Mouse (Mus musculus) megakaryocyte progenitor cell, adult 5-6 weeks (primary cell): ENCODE data around the gene Bnip2. TPM values are rescaled to one million over a fixed set of nuclear protein-coding genes. Genes with fewer than 3 reads are reported as not detected.
A peak's percentile ranks its signal among the peaks of the same experiment; 100 is the strongest.

Source experiments
- ATAC-seq: replicated peaks from 2 replicates; pipeline ENCODE4 v1.8.0; 2016; ENCODE audit warnings: mild to moderate bottlenecking, moderate TSS enrichment, inconsistent platforms; ENCODE audit not compliant: poor library complexity
- total RNA-seq, 2 experiments: library from RNA; stranded (forward) in 1 of 2; stranded (reverse) in 1 of 2; fragments of 157-497, 149-512 nt in 1 of 2; fragments of 200-1000 nt in 1 of 2; gene quantifications; 2 replicates each; pipeline versions ENCODE4 v1.2.3 to v1.2.4; 2015 to 2017

Gene Bnip2
- total RNA-seq, 2 experiments from 2014 or later, result 95.9 to 153 TPM

- no peak for ATAC-seq
These were observed 58.6 kb downstream of the Bnip2 start for GRCm38 (mm10) chr9:70047839-70048238.

- ATAC-seq, result no peak
These were observed 59.0 kb downstream of the Bnip2 start for GRCm38 (mm10) chr9:70048280-70048679.

DNA sequence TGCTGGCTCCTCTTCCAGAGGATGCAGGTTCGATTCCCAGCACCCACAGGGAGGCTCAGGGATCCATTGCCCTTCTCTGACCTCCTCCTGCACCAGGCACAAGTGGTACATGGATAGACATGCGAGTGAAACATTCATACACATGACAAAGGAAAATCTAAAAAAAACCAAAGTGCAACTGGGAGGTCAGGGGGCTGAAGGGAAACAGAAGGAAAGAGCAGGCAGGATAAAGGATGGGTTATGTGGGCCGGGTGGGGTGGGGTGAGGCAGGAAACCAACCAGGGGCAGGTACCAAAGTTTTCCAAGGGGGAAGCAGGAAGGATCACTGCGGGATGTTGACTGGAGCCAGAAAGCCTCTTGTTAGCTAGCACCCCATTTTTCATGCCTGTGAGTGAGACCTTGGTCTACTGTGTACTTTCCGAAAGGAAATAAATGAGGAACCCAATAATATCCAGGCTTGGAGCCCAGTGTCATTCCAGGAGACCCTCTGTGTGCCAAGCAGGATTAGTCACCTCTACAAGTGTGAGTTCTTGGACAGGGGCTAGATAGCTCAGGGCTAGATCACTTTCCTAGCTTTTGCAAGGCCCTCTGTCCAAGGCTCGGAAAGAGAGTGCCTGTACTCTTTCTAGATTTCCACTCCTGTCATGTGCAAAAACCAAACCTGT is 59.6 kb downstream of the Bnip2 start:
- ATAC-seq, result no peak

GRCm38 (mm10) chr9:70049416-70049783 is 60.1 kb downstream of the Bnip2 start:
- no peak for ATAC-seq

- peak; percentile 30; the same call in 1 of the 2 replicates for ATAC-seq
These were observed 60.6 kb downstream of the Bnip2 start for GRCm38 (mm10) chr9:70049839-70050238.

DNA sequence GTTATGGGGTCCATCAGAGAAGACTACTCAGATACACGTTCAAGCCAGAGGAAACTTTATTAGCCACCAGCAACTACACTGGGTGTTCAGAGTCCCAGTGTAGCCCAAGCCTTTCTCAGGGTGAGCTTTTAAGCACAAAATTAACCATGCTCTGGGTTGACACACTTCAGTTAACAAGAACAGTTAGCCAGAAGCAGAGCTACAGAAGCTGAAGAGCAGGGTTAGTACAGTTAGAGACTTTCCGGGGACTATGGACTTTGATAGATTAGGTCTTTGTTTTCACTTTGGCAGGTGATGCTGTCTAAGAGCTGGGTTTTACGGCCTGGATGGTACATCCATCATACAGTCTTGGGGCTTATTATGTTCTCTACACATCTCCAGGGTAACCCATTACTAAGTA is 63.5 kb downstream of the Bnip2 start:
- no peak for ATAC-seq

DNA sequence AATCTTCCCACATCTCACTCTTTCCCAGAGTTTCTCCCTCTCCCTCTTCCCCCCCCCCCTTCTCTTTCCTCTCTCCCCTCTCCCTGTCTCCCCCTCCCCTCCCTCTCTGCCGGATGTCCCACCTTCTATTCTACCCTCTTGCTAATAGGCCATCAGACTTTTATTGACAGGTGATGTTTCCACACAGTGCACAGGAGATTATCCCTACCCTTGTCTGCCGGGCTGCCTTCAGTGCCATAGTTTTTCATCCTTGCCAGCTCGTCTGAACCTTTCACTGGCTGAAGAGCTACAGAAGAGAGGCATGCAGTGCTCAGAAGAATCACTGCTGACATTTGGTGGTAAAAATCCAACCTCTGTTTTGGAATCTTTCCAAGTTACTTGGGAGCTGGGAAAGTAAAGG is 64.1 kb downstream of the Bnip2 start:
- ATAC-seq, result no peak

Other genes with a start within 250 kb of the Bnip2 start
- not detected in 2 replicates for gene Foxb1, start 228.5 kb upstream of the Bnip2 start, total RNA-seq (2015)
- not detected in 2 replicates for gene Foxb1, start 228.5 kb upstream of the Bnip2 start, total RNA-seq (2017)
- gene Gtf2a2, start 23.1 kb downstream of the Bnip2 start, total RNA-seq (2015), result 124 and 134 TPM in 2 replicates
- 114 and 115 TPM in 2 replicates for gene Gtf2a2, start 23.1 kb downstream of the Bnip2 start, total RNA-seq (2017)
- not detected in 2 replicates for gene Gcnt3, start 48.6 kb downstream of the Bnip2 start, total RNA-seq (2015)
- gene Gcnt3, start 48.6 kb downstream of the Bnip2 start, total RNA-seq (2017), result not detected in 2 replicates
- gene Fam81a, start 153.1 kb downstream of the Bnip2 start, total RNA-seq (2015), result not detected in 2 replicates
- not detected in 2 replicates for gene Fam81a, start 153.1 kb downstream of the Bnip2 start, total RNA-seq (2017)
- 0.10 TPM in 1 of 2 replicates, not detected in the other for gene Myo1e, start 217.9 kb downstream of the Bnip2 start, total RNA-seq (2015)
- gene Myo1e, start 217.9 kb downstream of the Bnip2 start, total RNA-seq (2017), result 0.03 TPM in 1 of 2 replicates, not detected in the other